Mouse (Mus musculus): Measurements from ENCODE around the gene Kcnn4. TPM values are rescaled to one million over a fixed set of nuclear protein-coding genes. Genes with fewer than 3 reads are reported as not detected.
A peak's percentile ranks its signal among the peaks of the same experiment; 100 is the strongest.

The Kcnn4 gene
- 0.43 and 0.70 TPM in 2 replicates for polyA plus RNA-seq (2014; fragmentation: Nextera tagmentation; extraction: Ambion mirVana)

DNA sequence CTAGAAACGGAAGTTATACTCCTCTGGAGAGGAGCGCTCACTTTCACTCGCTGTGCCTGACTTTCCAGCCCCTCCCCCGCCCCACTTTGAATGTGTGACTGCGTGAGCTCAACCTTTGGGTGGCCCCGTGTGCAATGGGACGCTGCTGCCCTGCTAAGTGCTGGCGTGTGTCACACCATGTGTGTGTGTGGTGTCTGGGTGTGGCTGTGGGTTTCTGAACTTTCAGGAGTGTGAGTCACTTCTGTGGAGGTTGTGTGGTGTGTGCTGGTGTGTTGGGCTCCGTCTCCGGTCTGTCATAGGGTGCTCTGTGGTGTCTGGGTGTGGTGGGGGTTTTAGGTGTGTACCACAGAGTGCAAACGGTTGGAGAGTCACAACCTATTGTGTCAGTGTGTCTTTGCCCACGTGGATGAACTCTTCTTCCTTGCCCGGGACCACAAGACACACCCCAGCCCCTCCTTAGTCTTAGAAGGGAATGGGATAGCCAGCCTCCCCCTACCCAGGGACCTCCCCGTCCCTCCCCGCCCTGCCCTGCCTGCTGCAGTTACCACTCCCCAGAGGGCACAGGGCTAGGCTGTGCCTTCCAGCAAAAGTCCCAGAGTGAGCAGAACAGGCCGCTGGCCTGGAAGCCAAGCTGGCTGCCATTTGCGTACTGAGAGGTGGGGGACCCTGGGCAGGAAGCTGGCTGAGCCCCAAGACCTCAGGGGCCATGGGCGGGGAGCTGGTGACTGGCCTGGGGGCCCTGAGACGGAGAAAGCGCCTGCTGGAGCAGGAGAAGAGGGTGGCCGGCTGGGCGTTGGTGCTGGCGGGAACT lies at the start of gene Kcnn4:
Gene Kcnn4, plus strand, starts transcription at position 533 of the 811 bp plus-strand sequence.
- H3K9me3 ChIP-seq (ENCODE audit: control insufficient read depth, low read length), result no peaks in the 10 kb centered on the region
- no peak within 1 kb of the TSS for H3K27ac ChIP-seq (ENCODE audit: low read depth)
- no peaks in the 10 kb centered on the region for H3K27me3 ChIP-seq (replicated peaks; ENCODE audit: control insufficient read depth, insufficient read depth, low read length)
- 33% methylated on average over 23 of the region's 23 CpGs for WGBS
- no peaks in the 10 kb centered on the region for H3K36me3 ChIP-seq (ENCODE audit: control insufficient read depth, insufficient read depth, low read length)
- ATAC-seq (replicated peaks; ENCODE audit: low FRiP score, low TSS enrichment, low read depth) (no peak), DNase-seq (ENCODE audit: low spot score) (no peak)
- 0 out of 2 replicates have a peak, but pooled peaks cover 4% of the 10 kb centered on the region for H3K4me1 ChIP-seq (replicated peaks; ENCODE audit: control insufficient read depth, insufficient read depth, low read length)
- H3K4me2 ChIP-seq (ENCODE audit: low read length), result no peak within 1 kb of the TSS
- no peak within 1 kb of the TSS for H3K9ac ChIP-seq (ENCODE audit: low read length)
- H3K4me3 ChIP-seq (ENCODE audit: low read depth, low read length), result no peak within 1 kb of the TSS

DNA sequence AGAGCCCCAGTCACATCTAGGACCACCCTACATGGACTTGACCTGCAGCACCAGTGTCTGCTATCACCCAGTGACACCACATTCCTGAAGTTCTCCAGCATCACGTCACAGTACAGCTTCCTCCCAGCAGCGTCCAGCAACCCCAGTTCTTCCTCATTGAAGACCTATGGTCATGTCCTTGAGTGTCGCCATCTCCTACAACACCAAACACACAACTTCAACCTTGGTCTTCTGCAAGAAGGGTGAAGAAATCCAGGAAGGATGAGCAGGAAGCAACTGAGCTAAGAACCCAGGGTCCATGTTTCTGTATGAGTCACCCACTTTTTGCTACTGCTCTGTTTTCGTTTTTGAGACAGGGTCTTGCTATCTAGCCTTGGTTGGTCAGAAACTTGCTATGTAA lies 47.5 kb upstream of the Kcnn4 start:
- Histone ChIP-seq H3K9ac (ENCODE audit: low read length) (no peak overlapping the region), H3K27me3 (replicated peaks; ENCODE audit: control insufficient read depth, insufficient read depth, low read length) (peaks cover 16% of the 10 kb centered on the region; the same call in 1 of the 2 replicates), H3K4me2 (ENCODE audit: low read length) (no peak overlapping the region), H3K4me1 (replicated peaks; ENCODE audit: control insufficient read depth, insufficient read depth, low read length) (no peaks in the 10 kb centered on the region), H3K4me3 (ENCODE audit: low read depth, low read length) (no peak overlapping the region), H3K36me3 (ENCODE audit: control insufficient read depth, insufficient read depth, low read length) (no peaks in the 10 kb centered on the region), H3K27ac (ENCODE audit: low read depth) (no peak overlapping the region), H3K9me3 (ENCODE audit: control insufficient read depth, low read length) (peaks cover 8% of the 10 kb centered on the region)
- DNase-seq (ENCODE audit: low spot score) (no peak), ATAC-seq (replicated peaks; ENCODE audit: low FRiP score, low TSS enrichment, low read depth) (no peak)
- 66% methylated on average over 4 of the region's 4 CpGs for WGBS

DNA sequence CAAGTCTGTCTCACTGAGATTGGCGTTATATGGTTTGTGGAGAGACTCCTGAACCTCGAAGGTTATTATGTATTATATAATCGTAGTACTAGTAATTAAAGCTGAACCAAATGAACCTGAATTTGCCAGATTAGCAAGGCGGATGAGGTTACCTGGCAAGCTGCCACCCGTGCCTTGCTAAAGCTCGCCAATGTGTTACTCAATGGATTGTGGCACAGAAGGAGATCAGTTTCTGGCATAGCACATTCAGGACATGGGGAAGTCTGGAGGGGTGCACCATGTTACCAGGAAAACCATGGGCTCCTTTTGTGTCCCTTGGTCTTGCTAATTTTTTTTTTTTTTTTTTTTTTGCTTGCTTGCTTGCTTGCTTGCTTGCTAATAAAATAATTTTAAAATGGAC lies 44.9 kb upstream of the Kcnn4 start:
- ATAC-seq (replicated peaks; ENCODE audit: low FRiP score, low TSS enrichment, low read depth), result no peak
- Histone ChIP-seq H3K27ac (ENCODE audit: low read depth) (no peak overlapping the region), H3K4me3 (ENCODE audit: low read depth, low read length) (no peak overlapping the region), H3K9ac (ENCODE audit: low read length) (no peak overlapping the region), H3K4me1 (replicated peaks; ENCODE audit: control insufficient read depth, insufficient read depth, low read length) (no peaks in the 10 kb centered on the region), H3K27me3 (replicated peaks; ENCODE audit: control insufficient read depth, insufficient read depth, low read length) (0 out of 2 replicates have a peak, but pooled peaks cover 6% of the 10 kb centered on the region), H3K36me3 (ENCODE audit: control insufficient read depth, insufficient read depth, low read length) (no peaks in the 10 kb centered on the region), H3K4me2 (ENCODE audit: low read length) (no peak overlapping the region; the same call in 1 of the 2 replicates), H3K9me3 (ENCODE audit: control insufficient read depth, low read length) (peaks cover 8% of the 10 kb centered on the region)
- WGBS, result 96% methylated on average over 6 of the region's 6 CpGs
- DNase-seq (ENCODE audit: low spot score), result no peak

DNA sequence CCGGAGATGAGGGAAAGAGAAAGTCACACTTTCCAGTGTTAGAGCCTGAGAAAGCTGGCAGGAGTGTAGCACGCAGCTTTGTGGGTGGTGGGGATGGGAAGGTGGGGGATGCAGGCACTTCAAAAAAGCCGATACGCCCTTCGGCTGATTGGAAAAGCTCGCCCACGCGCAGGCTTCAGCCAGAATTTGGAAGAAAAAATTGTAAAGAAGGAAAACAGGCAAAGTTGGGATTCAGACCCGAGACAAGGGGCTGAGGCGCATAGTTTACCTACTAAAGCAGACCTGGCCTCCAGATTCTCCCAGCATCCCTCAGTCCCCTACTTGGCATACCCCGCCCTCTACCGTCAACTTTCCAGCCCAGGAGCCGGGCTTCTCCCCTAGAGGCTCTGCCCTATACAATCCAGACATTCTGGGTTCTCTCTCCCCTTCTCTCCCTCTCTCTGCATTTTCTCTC lies 44.4 kb upstream of the Kcnn4 start:
- Histone ChIP-seq H3K4me1 (replicated peaks; ENCODE audit: control insufficient read depth, insufficient read depth, low read length) (no peaks in the 10 kb centered on the region), H3K4me3 (ENCODE audit: low read depth, low read length) (peak overlapping the region; percentile 20), H3K4me2 (ENCODE audit: low read length) (peak overlapping the region; percentile 48), H3K9ac (ENCODE audit: low read length) (peak overlapping the region; percentile 29; the same call in 1 of the 2 replicates), H3K27me3 (replicated peaks; ENCODE audit: control insufficient read depth, insufficient read depth, low read length) (0 out of 2 replicates have a peak, but pooled peaks cover 6% of the 10 kb centered on the region), H3K27ac (ENCODE audit: low read depth) (no peak overlapping the region), H3K9me3 (ENCODE audit: control insufficient read depth, low read length) (peaks cover 8% of the 10 kb centered on the region), H3K36me3 (ENCODE audit: control insufficient read depth, insufficient read depth, low read length) (no peaks in the 10 kb centered on the region)
- ATAC-seq (replicated peaks; ENCODE audit: low FRiP score, low TSS enrichment, low read depth) (no peak), DNase-seq (ENCODE audit: low spot score) (no peak)
- WGBS, result 4% methylated on average over 13 of the region's 13 CpGs

DNA sequence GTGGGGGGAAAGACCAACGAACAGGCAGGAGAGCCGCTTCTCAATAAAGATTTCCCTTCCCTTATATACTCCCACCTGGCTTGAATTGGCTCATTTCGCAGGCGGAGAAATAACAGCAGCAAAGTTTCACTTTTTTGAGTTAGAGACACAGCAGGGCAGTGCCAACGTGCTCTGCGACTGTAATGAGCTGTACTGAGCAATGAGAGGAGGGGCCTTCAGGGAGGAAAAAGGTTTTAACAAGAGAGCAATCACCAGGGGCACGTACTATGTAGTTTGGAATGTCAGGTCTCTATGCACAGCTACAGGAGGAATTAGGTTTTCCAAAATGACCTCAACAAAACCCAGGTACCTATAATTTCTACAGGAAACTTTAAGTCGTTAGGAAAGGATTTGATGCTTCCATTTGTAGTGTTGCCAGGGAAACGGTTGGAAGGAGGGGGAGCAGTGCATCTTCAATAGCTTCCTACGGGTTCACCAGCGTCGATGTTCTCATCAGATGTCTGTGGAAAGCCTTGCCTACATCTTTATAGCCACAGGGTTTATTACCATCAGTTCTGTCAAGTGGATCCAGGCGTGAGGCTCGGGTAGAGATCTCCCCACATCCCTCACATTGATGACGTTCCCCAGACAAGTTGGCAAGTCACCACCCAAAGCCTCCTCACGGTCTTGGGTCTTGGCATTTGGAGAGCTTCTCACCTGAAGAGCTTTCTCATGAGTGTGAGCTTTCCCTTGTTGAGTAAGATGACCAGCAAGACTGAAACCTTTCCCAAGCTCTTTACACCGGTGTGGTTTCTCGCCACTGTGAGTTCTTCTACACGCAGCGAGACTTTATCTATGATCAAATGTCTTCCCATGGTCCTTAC lies 43.6 kb upstream of the Kcnn4 start:
- ATAC-seq (replicated peaks; ENCODE audit: low FRiP score, low TSS enrichment, low read depth) (no peak), DNase-seq (ENCODE audit: low spot score) (no peak)
- Histone ChIP-seq H3K4me2 (ENCODE audit: low read length) (peak overlapping the region; percentile 48), H3K4me1 (replicated peaks; ENCODE audit: control insufficient read depth, insufficient read depth, low read length) (no peaks in the 10 kb centered on the region), H3K4me3 (ENCODE audit: low read depth, low read length) (peak overlapping the region; percentile 20), H3K9me3 (ENCODE audit: control insufficient read depth, low read length) (peaks cover 8% of the 10 kb centered on the region), H3K27me3 (replicated peaks; ENCODE audit: control insufficient read depth, insufficient read depth, low read length) (0 out of 2 replicates have a peak, but pooled peaks cover 6% of the 10 kb centered on the region), H3K27ac (ENCODE audit: low read depth) (no peak overlapping the region), H3K36me3 (ENCODE audit: control insufficient read depth, insufficient read depth, low read length) (no peaks in the 10 kb centered on the region), H3K9ac (ENCODE audit: low read length) (no peak overlapping the region; the same call in 1 of the 2 replicates)
- 48% methylated on average over 20 of the region's 20 CpGs for WGBS

DNA sequence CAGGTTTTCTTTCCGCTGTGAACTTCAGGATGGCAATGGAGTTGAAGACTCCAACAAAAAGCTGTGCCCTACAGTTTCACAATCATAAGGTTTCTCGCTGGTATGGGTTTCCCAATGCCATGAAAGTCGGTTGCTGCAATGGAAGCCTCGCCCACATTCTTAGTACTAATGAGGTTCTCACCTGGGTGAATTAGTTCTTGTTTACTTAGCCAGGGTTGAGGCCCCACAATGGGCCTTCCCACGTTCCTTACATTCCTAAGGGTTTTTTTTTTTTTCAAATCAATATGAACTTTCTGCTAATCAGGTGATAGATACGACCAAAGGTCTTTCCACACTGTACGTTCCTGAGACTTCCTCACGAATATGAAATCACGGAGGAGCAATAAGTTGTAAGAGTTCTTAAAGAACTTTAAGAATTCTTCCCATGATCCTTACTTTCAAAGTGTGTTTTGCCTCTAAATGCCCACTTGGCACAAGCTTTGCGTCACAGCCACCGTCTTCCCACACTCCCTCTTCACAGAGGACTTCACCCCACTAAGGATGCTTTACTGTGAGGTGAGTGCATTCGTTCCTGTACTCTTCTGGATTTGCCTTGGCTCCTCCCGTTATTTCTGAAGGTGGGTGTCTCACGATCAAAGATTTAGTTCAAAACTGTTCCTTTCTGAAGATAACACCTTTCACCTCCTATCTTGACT lies 42.6 kb upstream of the Kcnn4 start:
- ATAC-seq (replicated peaks; ENCODE audit: low FRiP score, low TSS enrichment, low read depth), result no peak
- no peak for DNase-seq (ENCODE audit: low spot score)
- no peak overlapping the region for H3K4me3 ChIP-seq (ENCODE audit: low read depth, low read length)
- 77% methylated on average over 14 of the region's 14 CpGs for WGBS
- no peaks in the 10 kb centered on the region for H3K36me3 ChIP-seq (ENCODE audit: control insufficient read depth, insufficient read depth, low read length)
- no peak overlapping the region for H3K9ac ChIP-seq (ENCODE audit: low read length)
- no peaks in the 10 kb centered on the region for H3K4me1 ChIP-seq (replicated peaks; ENCODE audit: control insufficient read depth, insufficient read depth, low read length)
- H3K27ac ChIP-seq (ENCODE audit: low read depth), result no peak overlapping the region
- no peak overlapping the region for H3K4me2 ChIP-seq (ENCODE audit: low read length)
- H3K27me3 ChIP-seq (replicated peaks; ENCODE audit: control insufficient read depth, insufficient read depth, low read length), result 0 out of 2 replicates have a peak, but pooled peaks cover 6% of the 10 kb centered on the region
- H3K9me3 ChIP-seq (ENCODE audit: control insufficient read depth, low read length), result peaks cover 8% of the 10 kb centered on the region

DNA sequence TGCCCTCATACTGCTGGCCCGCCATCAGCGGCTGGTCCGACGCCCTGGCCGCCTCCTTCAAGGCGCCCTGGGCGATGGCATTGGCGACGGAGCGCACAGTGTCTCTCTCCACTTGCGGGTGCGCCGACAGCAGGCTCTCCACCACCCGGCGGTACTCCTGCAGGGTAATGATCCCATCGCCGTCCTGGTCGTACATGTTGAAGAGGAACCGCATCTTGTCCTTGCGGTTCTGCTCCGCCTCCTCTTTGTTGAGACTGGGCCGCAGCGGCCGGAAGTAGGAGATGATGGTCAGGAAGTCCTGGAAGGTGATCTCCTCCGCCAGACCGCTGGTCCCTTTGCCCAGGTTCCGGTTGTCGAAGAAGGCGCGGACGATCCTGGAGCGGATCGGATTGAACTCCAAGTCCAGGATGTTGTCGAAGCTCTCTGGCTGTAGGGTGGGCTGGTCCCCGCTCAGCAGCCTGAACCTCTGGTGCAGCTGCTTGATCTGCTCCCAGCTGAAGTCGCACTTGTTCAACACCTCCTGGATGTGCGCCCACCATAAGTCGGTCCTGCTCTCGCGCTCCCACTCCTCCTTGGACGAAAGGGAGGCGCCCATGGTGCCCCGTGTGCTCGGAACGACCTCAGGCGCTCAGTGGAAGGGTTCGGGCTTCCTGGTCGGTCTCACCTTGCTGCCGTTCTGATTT lies 36.6 kb upstream of the Kcnn4 start, which contains the start of gene Tescl:
Gene Tescl, minus strand, starts transcription at position 633 of the 683 bp plus-strand sequence.
- H3K9ac ChIP-seq (ENCODE audit: low read length), result no peak within 1 kb of the TSS
- 42% methylated on average over 49 of the region's 49 CpGs for WGBS

More for the DNA sequence above, 36.6 kb upstream of the Kcnn4 start, which contains the start of gene Tescl:
- Histone ChIP-seq H3K4me3 (ENCODE audit: low read depth, low read length) (peak within 1 kb of the TSS; percentile 1; the same call in 1 of the 2 replicates), H3K4me1 (replicated peaks; ENCODE audit: control insufficient read depth, insufficient read depth, low read length) (no peaks in the 10 kb centered on the region), H3K27ac (ENCODE audit: low read depth) (no peak within 1 kb of the TSS), H3K27me3 (replicated peaks; ENCODE audit: control insufficient read depth, insufficient read depth, low read length) (peaks cover 21% of the 10 kb centered on the region), H3K36me3 (ENCODE audit: control insufficient read depth, insufficient read depth, low read length) (no peaks in the 10 kb centered on the region), H3K4me2 (ENCODE audit: low read length) (peak within 1 kb of the TSS; percentile 34), H3K9me3 (ENCODE audit: control insufficient read depth, low read length) (peaks cover 3% of the 10 kb centered on the region; the same call in 1 of the 2 replicates)
- DNase-seq (ENCODE audit: low spot score) (no peak), ATAC-seq (replicated peaks; ENCODE audit: low FRiP score, low TSS enrichment, low read depth) (no peak)
